Mouse (Mus musculus) embryo, embryonic 10 days (tissue): ENCODE results near the gene Gpc2.

Source experiments
- DNase-seq: peaks from one replicate; pipeline ENCODE4 v3.0.0-alpha.2; 2015; ENCODE audit warnings: low spot score

Gpc2 gene

GRCm38 (mm10) chr5:138279585-138280424, at the start of gene Gpc2, which contains the start of the genes Gm43720 and Stag3:
Gpc2 (minus strand) TSS chr5:138280005.
Gm43720 (minus strand) TSS chr5:138279958.
Stag3 (plus strand) TSS chr5:138280240.
- peak; percentile 98 for DNase-seq

GRCm38 (mm10) chr5:138312795-138313194, 33.0 kb upstream of the Gpc2 start:
- no peak for DNase-seq

- DNase-seq: no peak
These were observed 19.8 kb upstream of the Gpc2 start for GRCm38 (mm10) chr5:138299613-138300012.

- no peak for DNase-seq
These were observed 14.4 kb upstream of the Gpc2 start for GRCm38 (mm10) chr5:138294158-138294557.

- no peak for DNase-seq
These were observed 11.8 kb upstream of the Gpc2 start for GRCm38 (mm10) chr5:138291638-138292037.

- no peak for DNase-seq
These were observed 8.1 kb upstream of the Gpc2 start for GRCm38 (mm10) chr5:138287861-138288260.

GRCm38 (mm10) chr5:138283540-138283939, 3.7 kb upstream of the Gpc2 start:
- no peak for DNase-seq

- no peak for DNase-seq
These were observed 2.0 kb upstream of the Gpc2 start for GRCm38 (mm10) chr5:138281798-138282197.

GRCm38 (mm10) chr5:138280829-138281228, 1.0 kb upstream of the Gpc2 start:
- no peak for DNase-seq

- no peak for DNase-seq
These were observed 592 bp upstream of the Gpc2 start for GRCm38 (mm10) chr5:138280425-138280768.

- DNase-seq: no peak
These were observed 1.8 kb downstream of the Gpc2 start for GRCm38 (mm10) chr5:138277994-138278393.

- DNase-seq: peak; percentile 78
These were observed 4.4 kb downstream of the Gpc2 start for GRCm38 (mm10) chr5:138275216-138276050.

- DNase-seq: no peak
These were observed 5.6 kb downstream of the Gpc2 start for GRCm38 (mm10) chr5:138274186-138274585.

- DNase-seq: peak; percentile 78
These were observed 7.3 kb downstream of the Gpc2 start, which contains the start of gene Gal3st4 for GRCm38 (mm10) chr5:138272409-138272923. Gal3st4 (minus strand) TSS chr5:138272840.

GRCm38 (mm10) chr5:138271232-138271631, 8.6 kb downstream of the Gpc2 start:
- no peak for DNase-seq

GRCm38 (mm10) chr5:138268980-138269379, 10.8 kb downstream of the Gpc2 start:
- no peak for DNase-seq

- DNase-seq: no peak
These were observed 12.7 kb downstream of the Gpc2 start for GRCm38 (mm10) chr5:138267114-138267513.

- DNase-seq: no peak
These were observed 14.1 kb downstream of the Gpc2 start for GRCm38 (mm10) chr5:138265712-138266111.

GRCm38 (mm10) chr5:138264207-138264578, 15.6 kb downstream of the Gpc2 start:
- DNase-seq: no peak

- peak; percentile 97 for DNase-seq
These were observed 16.3 kb downstream of the Gpc2 start, which contains the start of gene BC037034 for GRCm38 (mm10) chr5:138263260-138264206. BC037034 (minus strand) TSS chr5:138264033.

- no peak for DNase-seq
These were observed 17.1 kb downstream of the Gpc2 start for GRCm38 (mm10) chr5:138262582-138263240.
